Mouse (Mus musculus) c-Kit-negative CD71-positive TER-119-positive erythroid progenitor cells, embryonic 14.5 days (primary cell): Measurements from ENCODE around the gene Fam186b.

ENCODE experiments used
- DNase-seq: peaks from one replicate; pipeline ENCODE4 v3.0.0-alpha.2; 2013; ENCODE audit warnings: low read depth, low spot score

Gene Fam186b

GRCm38 (mm10) chr15:99224208-99224911 is 71.3 kb downstream of the Fam186b start, which contains the start of gene Kcnh3:
TSS of gene Kcnh3 (plus strand) at chr15:99224861.
- no peak for DNase-seq

GRCm38 (mm10) chr15:99223585-99224207 is 72.0 kb downstream of the Fam186b start:
- DNase-seq: no peak

- no peak for DNase-seq
These were observed 72.7 kb downstream of the Fam186b start for GRCm38 (mm10) chr15:99222794-99223584.

GRCm38 (mm10) chr15:99221315-99221952 is 74.3 kb downstream of the Fam186b start:
- DNase-seq: no peak
